Mouse (Mus musculus) forebrain, postnatal 0 days (tissue): ENCODE measurements at regions not wholly inside any gene's neighbourhood (a gene's known extent, or its start where the extent isn't known, plus 50 kb on each side); places are given as distances from the start of the nearest gene placed in this dataset.

ENCODE experiments used
- ATAC-seq: fragments of 200-750 bp; cut with Nextera tagmentation; 2 replicates; pipeline ENCODE4 v1.8.0; 2017; ENCODE audit warnings: mild to moderate bottlenecking, moderate library complexity
- DNase-seq: peaks from one replicate; pipeline ENCODE4 v3.0.0-alpha.2; 2015
- H3K27ac ChIP-seq: fragments of 300-500 bp; sonication (generic); 2 replicates; pipeline ENCODE4 v1.5.1; 2014; ENCODE audit warnings: low read depth, mild to moderate bottlenecking, antibody characterized with exemption, low read length, moderate library complexity, mixed read lengths
- H3K27me3 ChIP-seq: fragments of 300-500 bp; sonication (generic); 2 replicates; pipeline ENCODE4 v1.6.1; 2014; ENCODE audit warnings: mild to moderate bottlenecking, low read length, mixed read lengths; ENCODE audit not compliant: insufficient read depth
- H3K36me3 ChIP-seq: fragments of 300-500 bp; sonication (generic); 2 replicates; pipeline ENCODE4 v1.6.1; 2014; ENCODE audit warnings: mild to moderate bottlenecking, moderate library complexity; ENCODE audit not compliant: insufficient read depth
- H3K4me1 ChIP-seq: fragments of 300-500 bp; sonication (generic); 2 replicates; pipeline ENCODE4 v1.6.1; 2014; ENCODE audit warnings: antibody characterized with exemption; ENCODE audit not compliant: insufficient read depth
- H3K4me2 ChIP-seq: fragments of 300-500 bp; sonication (generic); 2 replicates; pipeline ENCODE4 v1.6.1; 2014; ENCODE audit warnings: low read depth, mild to moderate bottlenecking, moderate library complexity
- H3K4me3 ChIP-seq: fragments of 300-500 bp; sonication (generic); 2 replicates; pipeline ENCODE4 v1.5.1; 2014; ENCODE audit warnings: low read depth, low read length, mixed read lengths
- H3K9ac ChIP-seq: fragments of 300-500 bp; sonication (generic); 2 replicates; pipeline ENCODE4 v1.6.1; 2014; ENCODE audit warnings: mild to moderate bottlenecking
- H3K9me3 ChIP-seq: fragments of 300-500 bp; sonication (generic); 2 replicates; pipeline ENCODE4 v1.6.1; 2016; ENCODE audit warnings: low read length
- CTCF ChIP-seq: sonication (generic); IDR thresholded peaks from 2 replicates; pipeline ENCODE4 v1.5.1; 2016; ENCODE audit warnings: antibody characterized with exemption, control low read depth, low read depth
- WGBS: fragments of 180-500 bp; shearing (Covaris S2); extraction: QIAGEN DNeasy Blood & Tissue Kit; methylation state at CpG from one replicate; pipeline ENCODE4 v1.1.7; 2014; 5-methylcytosine and 5-hydroxymethylcytosine counted together

DNA sequence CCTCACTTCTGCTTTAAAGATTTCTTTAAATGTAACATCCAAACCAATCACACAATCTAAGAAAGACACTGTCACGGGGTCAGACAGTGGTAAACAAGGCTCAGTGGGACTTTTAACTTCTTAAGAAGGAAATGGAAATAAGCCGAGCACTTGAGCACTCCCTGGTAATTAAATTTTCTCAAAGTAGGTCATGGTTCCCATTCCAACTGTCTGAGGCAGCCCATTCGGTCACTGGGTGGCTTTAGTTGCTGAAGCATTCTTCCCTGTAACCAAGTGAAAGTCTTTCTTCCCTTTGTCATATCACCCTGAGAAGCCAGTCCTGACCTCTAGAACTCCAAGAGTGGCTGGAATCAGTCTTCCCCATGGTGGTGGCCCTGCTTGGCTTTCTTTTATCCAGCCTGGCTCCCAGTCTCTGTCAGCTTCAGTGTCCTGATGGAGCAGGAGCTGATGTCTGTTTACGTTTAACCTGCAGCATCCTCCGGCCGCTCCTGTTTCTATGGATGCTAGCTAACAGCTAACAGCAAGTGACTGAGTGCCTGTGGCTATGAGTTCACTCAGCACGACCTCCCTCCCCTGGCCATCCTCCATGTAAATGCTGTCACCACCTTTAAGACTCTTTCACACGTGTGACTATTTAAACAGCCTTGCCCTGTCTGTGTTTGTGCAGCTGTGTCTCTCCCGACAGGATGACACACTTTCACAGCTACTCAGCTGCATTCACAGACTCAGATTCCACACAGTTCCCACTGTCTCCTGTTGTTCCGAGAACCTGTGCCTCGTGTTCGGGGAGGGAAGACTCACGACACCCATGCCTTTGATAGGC lies 82.0 kb upstream of the Pabpc6 start:
- Histone ChIP-seq H3K9ac (no peak overlapping the region), H3K4me2 (no peak overlapping the region), H3K4me3 (no peak overlapping the region), H3K36me3 (no peaks in the 10 kb centered on the region), H3K27ac (no peak overlapping the region), H3K27me3 (no peaks in the 10 kb centered on the region), H3K4me1 (no peaks in the 10 kb centered on the region), H3K9me3 (no peaks in the 10 kb centered on the region)
- ATAC-seq (no peak), DNase-seq (no peak)
- WGBS = 61% methylated on average over 13 of the region's 13 CpGs
- TF ChIP-seq CTCF = no peak

- no peak overlapping the region for H3K4me3 ChIP-seq
- no peaks in the 10 kb centered on the region for H3K4me1 ChIP-seq
- no peaks in the 10 kb centered on the region for H3K9me3 ChIP-seq
- no peak for TF ChIP-seq CTCF
- DNase-seq (no peak), ATAC-seq (no peak)
- no peaks in the 10 kb centered on the region for H3K27me3 ChIP-seq
- no peak overlapping the region for H3K9ac ChIP-seq
- no peaks in the 10 kb centered on the region for H3K36me3 ChIP-seq
- H3K4me2 ChIP-seq = no peak overlapping the region
- no peak overlapping the region for H3K27ac ChIP-seq
- 96% methylated on average over 8 of the region's 8 CpGs for WGBS
These were observed 80.5 kb upstream of the Pabpc6 start for GRCm38 (mm10) chr17:9750046-9750445.

DNA sequence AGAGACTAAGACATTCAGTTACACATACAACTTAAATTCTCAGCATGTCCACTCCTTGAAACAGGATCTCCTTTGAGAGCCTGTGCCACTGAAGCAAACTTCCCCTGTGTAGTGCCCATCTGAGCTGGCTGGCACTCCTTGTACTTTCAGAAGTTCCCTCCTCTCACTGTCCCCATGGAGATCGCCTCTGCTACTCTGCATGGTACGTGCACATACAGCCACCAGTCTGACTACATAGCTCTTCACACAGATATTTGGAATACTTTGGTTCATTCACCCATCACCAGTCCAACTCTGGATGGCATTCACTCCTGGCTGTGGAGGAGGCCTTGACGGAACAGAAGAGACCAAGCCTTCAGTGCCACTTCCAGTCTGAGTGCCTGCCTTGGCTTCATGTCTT lies 79.8 kb upstream of the Pabpc6 start:
- Histone ChIP-seq H3K4me3 (no peak overlapping the region), H3K9me3 (no peaks in the 10 kb centered on the region), H3K9ac (no peak overlapping the region), H3K27ac (no peak overlapping the region), H3K27me3 (no peaks in the 10 kb centered on the region), H3K4me2 (no peak overlapping the region), H3K36me3 (no peaks in the 10 kb centered on the region), H3K4me1 (no peaks in the 10 kb centered on the region)
- DNase-seq (no peak), ATAC-seq (no peak)
- WGBS = 99% methylated on average over 3 of the region's 3 CpGs
- no peak for TF ChIP-seq CTCF

- no peak for TF ChIP-seq CTCF
- Histone ChIP-seq H3K9ac (no peak overlapping the region), H3K36me3 (no peaks in the 10 kb centered on the region), H3K4me2 (no peak overlapping the region), H3K4me3 (no peak overlapping the region), H3K4me1 (no peaks in the 10 kb centered on the region), H3K27me3 (no peaks in the 10 kb centered on the region), H3K27ac (no peak overlapping the region), H3K9me3 (no peaks in the 10 kb centered on the region)
- WGBS = 97% methylated on average over 2 of the region's 2 CpGs
- no peak for ATAC-seq
- DNase-seq = no peak
These were observed 78.4 kb upstream of the Pabpc6 start for GRCm38 (mm10) chr17:9747893-9748292.

GRCm38 (mm10) chr17:9743342-9743741 lies 73.8 kb upstream of the Pabpc6 start:
- Histone ChIP-seq H3K4me1 (no peaks in the 10 kb centered on the region), H3K27ac (no peak overlapping the region), H3K9me3 (no peaks in the 10 kb centered on the region), H3K9ac (no peak overlapping the region), H3K27me3 (no peaks in the 10 kb centered on the region), H3K4me3 (no peak overlapping the region), H3K36me3 (no peaks in the 10 kb centered on the region), H3K4me2 (no peak overlapping the region)
- TF ChIP-seq CTCF = no peak
- ATAC-seq (no peak), DNase-seq (no peak)
- WGBS = 88% methylated on average over 5 of the region's 5 CpGs

DNA sequence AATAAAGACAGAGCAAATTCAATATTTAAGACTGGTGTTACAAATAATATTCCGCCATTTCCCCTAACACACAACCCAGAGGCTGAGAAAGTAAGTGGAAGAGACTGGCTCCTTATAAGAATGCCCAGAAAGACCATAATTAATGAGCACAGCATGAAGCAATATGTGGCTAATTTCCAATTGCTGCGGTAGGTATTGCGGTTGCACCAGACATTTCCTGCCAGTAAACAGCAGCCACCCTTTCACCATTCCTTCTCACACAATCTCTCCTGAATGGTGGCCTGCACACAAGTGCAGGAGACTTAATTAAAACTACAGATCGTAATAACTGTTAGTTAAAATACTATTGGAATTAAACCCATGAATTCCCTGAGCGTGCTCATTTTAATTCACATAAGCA lies 71.8 kb upstream of the Pabpc6 start:
- TF ChIP-seq CTCF = no peak
- H3K9ac ChIP-seq = no peak overlapping the region
- no peaks in the 10 kb centered on the region for H3K4me1 ChIP-seq
- no peak overlapping the region for H3K27ac ChIP-seq
- H3K27me3 ChIP-seq = no peaks in the 10 kb centered on the region
- 57% methylated on average over 5 of the region's 5 CpGs for WGBS
- H3K36me3 ChIP-seq = no peaks in the 10 kb centered on the region
- H3K4me2 ChIP-seq = no peak overlapping the region
- no peak overlapping the region for H3K4me3 ChIP-seq
- ATAC-seq (no peak), DNase-seq (no peak)
- no peaks in the 10 kb centered on the region for H3K9me3 ChIP-seq

DNA sequence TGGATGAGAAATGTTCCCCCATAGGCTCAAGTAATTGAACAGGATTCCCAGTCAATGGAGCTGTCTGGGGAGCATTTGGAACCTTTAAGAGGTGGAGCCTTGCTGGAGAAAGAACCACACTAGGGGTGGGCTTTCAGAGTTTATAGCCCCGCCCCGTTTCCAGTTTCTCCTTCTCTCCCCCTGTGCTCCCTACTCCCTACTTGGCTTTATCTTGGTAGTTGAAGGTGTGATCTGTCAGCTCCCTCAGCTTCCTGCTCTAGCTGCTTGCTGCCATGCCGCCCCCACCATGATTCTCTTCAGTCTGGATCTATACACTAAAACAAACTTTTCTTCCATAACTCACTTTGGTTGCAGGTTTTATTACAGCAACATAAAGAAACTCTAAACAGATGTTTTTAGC lies 59.5 kb upstream of the Pabpc6 start:
- ATAC-seq (no peak), DNase-seq (no peak)
- H3K27ac ChIP-seq = no peak overlapping the region
- H3K9ac ChIP-seq = no peak overlapping the region
- H3K4me3 ChIP-seq = no peak overlapping the region
- no peak for TF ChIP-seq CTCF
- no peaks in the 10 kb centered on the region for H3K36me3 ChIP-seq
- 81% methylated on average over 3 of the region's 3 CpGs for WGBS
- H3K9me3 ChIP-seq = no peaks in the 10 kb centered on the region
- H3K27me3 ChIP-seq = no peaks in the 10 kb centered on the region
- no peaks in the 10 kb centered on the region; the same call in 1 of the 2 replicates for H3K4me1 ChIP-seq
- no peak overlapping the region for H3K4me2 ChIP-seq
